ENCODE assay signal across 27 mouse cellular contexts in the genomic region with DNA sequence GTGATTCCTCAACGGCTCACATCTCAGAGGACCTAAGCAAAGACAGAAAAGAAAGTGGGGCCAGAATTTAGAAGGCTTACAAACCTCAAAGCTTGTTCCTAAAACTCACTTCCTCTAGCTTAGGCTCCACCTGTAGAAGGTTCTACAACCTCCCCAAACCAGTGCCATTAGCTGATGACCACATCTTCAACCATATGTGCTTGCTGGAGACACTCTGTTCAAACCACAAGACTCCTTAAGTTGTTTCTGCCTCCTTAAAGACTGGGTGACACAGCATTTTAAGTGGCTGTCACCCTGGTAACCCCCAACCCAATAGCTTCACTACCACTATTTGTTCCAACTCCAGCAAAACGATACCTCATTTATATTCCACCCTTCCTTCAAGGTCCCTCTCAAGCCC. TPM values are rescaled to one million over a fixed set of nuclear protein-coding genes. Genes with fewer than 3 reads are reported as not detected.
DNase-seq lines count a peak whose midpoint lies in the region; ATAC-seq and TF ChIP-seq lines count a peak whose summit lies in the region.
"Had no signal": no experiment of that assay in that cellular context is flagged by ENCODE, and none has a peak within 500 bp of the region (broad histone marks: within the 10 kb centered on the region; RNA-seq: fewer than 3 reads in every experiment).

No protein-coding gene starts in this region.

- peak; percentile 21 for DNase-seq in heart, adult 11 months
- no peak for DNase-seq in heart, postnatal 25 days (ENCODE audit: low spot score)
- DNase-seq in G1E (ENCODE audit: low spot score), result no peak
- DNase-seq in gastrocnemius, adult 8-10 months (ENCODE audit: low spot score in 2 of 2), result no peak
- DNase-seq: adrenal gland, adult 8-10 months; adrenal gland, postnatal 25 days; cerebellum, adult 18-20 months; cerebellum, adult 9-10 months; cerebellum, postnatal 14 days; embryo, embryonic 11 days; gastrocnemius, postnatal 14 days; heart, adult 2 months; heart, postnatal 36 days; kidney, adult 18-20 months had no signal

- H3K9me3 ChIP-seq in G1E (replicated peaks), result no peaks in the 10 kb centered on the region
- H3K9me3 ChIP-seq: embryonic facial prominence, embryonic 10.5 days; embryonic facial prominence, embryonic 13.5 days; forebrain, embryonic 12.5 days; forebrain, embryonic 15.5 days; heart, embryonic 10.5 days had no signal

- no peaks in the 10 kb centered on the region for H3K4me1 ChIP-seq in G1E (ENCODE audit: insufficient read depth, low read depth, low read length)
- H3K4me1 ChIP-seq: embryonic facial prominence, embryonic 10.5 days; embryonic facial prominence, embryonic 13.5 days; forebrain, embryonic 12.5 days; forebrain, embryonic 15.5 days had no signal

- H3K4me3 ChIP-seq in G1E (ENCODE audit: low read depth, low read length), result no peak overlapping the region
- H3K4me3 ChIP-seq: embryonic facial prominence, embryonic 10.5 days; embryonic facial prominence, embryonic 13.5 days; erythroblast, embryonic 14.5 days; forebrain, embryonic 12.5 days; forebrain, embryonic 15.5 days; heart, adult 2 months; heart, embryonic 10.5 days had no signal

- no peaks in the 10 kb centered on the region for H3K36me3 ChIP-seq in G1E (replicated peaks)
- H3K36me3 ChIP-seq: embryonic facial prominence, embryonic 10.5 days; embryonic facial prominence, embryonic 13.5 days; forebrain, embryonic 12.5 days; forebrain, embryonic 15.5 days; heart, embryonic 10.5 days had no signal

- intact Hi-C loops in heart, postnatal 25 days (cut with DNase I), result no loop called here

- peak; percentile 42 for ATAC-seq in G1E (ENCODE audit: extremely low read depth, insufficient number of reproducible peaks, low FRiP score, poor library complexity, severe bottlenecking)
- peak; percentile 69 to 86 for ATAC-seq in hematopoietic stem cell, adult 5-6 weeks (replicated peaks in 1 of 2; ENCODE audit: insufficient read depth in 1 of 2, low FRiP score in 2 of 2, low TSS enrichment in 1 of 2, low read depth in 1 of 2, poor library complexity in 2 of 2, severe bottlenecking in 2 of 2)
- ATAC-seq in cerebellum, adult (ENCODE audit: insufficient number of reproducible peaks, low FRiP score, low TSS enrichment), result no peak
- ATAC-seq: activated CD4-positive, CD25-positive, alpha-beta regulatory T cell, adult 4 months; CD4-positive, CD25-positive, alpha-beta regulatory T cell, adult 4 months; forebrain, embryonic 15.5 days; hindbrain, postnatal 0 days; inflammation-experienced regulatory T-cells, adult 6 months; intestine, embryonic 16.5 days had no signal

- H3K27me3 ChIP-seq in G1E (ENCODE audit: insufficient read depth, low read length), result no peaks in the 10 kb centered on the region
- H3K27me3 ChIP-seq: embryonic facial prominence, embryonic 13.5 days; forebrain, embryonic 12.5 days; forebrain, embryonic 15.5 days had no signal

- TF ChIP-seq CTCF in G1E (IDR thresholded peaks at IDR 0.05; ENCODE audit: low read depth, low read length), result no peak

RNA-seq across cellular contexts. Expression of gene Usp24, which starts 25.8 kb away (rescaled TPM):
- total RNA-seq in heart, postnatal 25 days (2021), result 10 to 100 TPM; 41.9 to 43.6 TPM
- 55.7 and 63.7 TPM in 2 replicates for total RNA-seq in G1E (2014; fragmentation: Nextera tagmentation)
- total RNA-seq in G1E (2017), result 44.6 and 49.7 TPM in 2 replicates
- polyA plus RNA-seq in G1E (2012), result 9.6 and 11.8 TPM in 2 replicates
- total RNA-seq in hematopoietic stem cell, adult 5-6 weeks (2017), result 43.7 and 44.5 TPM in 2 replicates
- total RNA-seq in gastrocnemius, adult 8-10 months (2022), result 10 to 100 TPM; 71.6 to 86.2 (median 74.3) TPM
